Mouse (Mus musculus): ENCODE results near the gene Pcdh7. TPM values are rescaled to one million over a fixed set of nuclear protein-coding genes. Genes with fewer than 3 reads are reported as not detected.

The Pcdh7 gene
- polyA plus RNA-seq, 1 experiment from 2014 or later: 1.2 TPM

- no peak overlapping the region for H3K27ac ChIP-seq
- no peaks in the 10 kb centered on the region for H3K79me2 ChIP-seq (ENCODE audit: inconsistent target)
- H3K36me3 ChIP-seq (ENCODE audit: inconsistent target): no peaks in the 10 kb centered on the region
- no peak overlapping the region for H3K4me3 ChIP-seq (ENCODE audit: inconsistent target)
- WGBS (ENCODE audit: missing documents): 97% methylated on average over 3 of the region's 3 CpGs
Observed at GRCm38 (mm10) chr5:57803108-57803507, 85.3 kb downstream of the Pcdh7 start.

- WGBS (ENCODE audit: missing documents): 90% methylated on average over 5 of the region's 5 CpGs
- H3K79me2 ChIP-seq (ENCODE audit: inconsistent target): no peaks in the 10 kb centered on the region
- H3K4me3 ChIP-seq (ENCODE audit: inconsistent target): no peak overlapping the region
- no peaks in the 10 kb centered on the region for H3K36me3 ChIP-seq (ENCODE audit: inconsistent target)
- H3K27ac ChIP-seq: no peak overlapping the region
Observed at GRCm38 (mm10) chr5:57803890-57804289, 86.1 kb downstream of the Pcdh7 start.

GRCm38 (mm10) chr5:57807350-57807749, 89.6 kb downstream of the Pcdh7 start:
- no peaks in the 10 kb centered on the region for H3K79me2 ChIP-seq (ENCODE audit: inconsistent target)
- no peak overlapping the region for H3K4me3 ChIP-seq (ENCODE audit: inconsistent target)
- no peaks in the 10 kb centered on the region for H3K36me3 ChIP-seq (ENCODE audit: inconsistent target)
- H3K27ac ChIP-seq: no peak overlapping the region
- 29% methylated on average over 2 of the region's 2 CpGs for WGBS (ENCODE audit: missing documents)

GRCm38 (mm10) chr5:57810641-57811040, 92.9 kb downstream of the Pcdh7 start:
- H3K36me3 ChIP-seq (ENCODE audit: inconsistent target): no peaks in the 10 kb centered on the region
- no peaks in the 10 kb centered on the region for H3K79me2 ChIP-seq (ENCODE audit: inconsistent target)
- 94% methylated on average over 1 of the region's 1 CpGs for WGBS (ENCODE audit: missing documents)
- no peak overlapping the region for H3K27ac ChIP-seq
- no peak overlapping the region for H3K4me3 ChIP-seq (ENCODE audit: inconsistent target)

- Histone ChIP-seq H3K79me2 (ENCODE audit: inconsistent target) (no peaks in the 10 kb centered on the region), H3K27ac (no peak overlapping the region), H3K4me3 (ENCODE audit: inconsistent target) (no peak overlapping the region), H3K36me3 (ENCODE audit: inconsistent target) (no peaks in the 10 kb centered on the region)
- 51% methylated on average over 5 of the region's 5 CpGs for WGBS (ENCODE audit: missing documents)
Observed at GRCm38 (mm10) chr5:57815964-57816589, 98.3 kb downstream of the Pcdh7 start.

- Histone ChIP-seq H3K4me3 (ENCODE audit: inconsistent target) (no peak overlapping the region), H3K27ac (no peak overlapping the region), H3K36me3 (ENCODE audit: inconsistent target) (no peaks in the 10 kb centered on the region), H3K79me2 (ENCODE audit: inconsistent target) (no peaks in the 10 kb centered on the region)
- 95% methylated on average over 2 of the region's 2 CpGs for WGBS (ENCODE audit: missing documents)
Observed at GRCm38 (mm10) chr5:57819788-57820187, 102.0 kb downstream of the Pcdh7 start.

GRCm38 (mm10) chr5:57821099-57821498, 103.3 kb downstream of the Pcdh7 start:
- H3K79me2 ChIP-seq (ENCODE audit: inconsistent target): no peaks in the 10 kb centered on the region
- WGBS (ENCODE audit: missing documents): 97% methylated on average over 8 of the region's 8 CpGs
- H3K4me3 ChIP-seq (ENCODE audit: inconsistent target): no peak overlapping the region
- H3K36me3 ChIP-seq (ENCODE audit: inconsistent target): no peaks in the 10 kb centered on the region
- no peak overlapping the region for H3K27ac ChIP-seq

- no peak overlapping the region for H3K4me3 ChIP-seq (ENCODE audit: inconsistent target)
- H3K79me2 ChIP-seq (ENCODE audit: inconsistent target): no peaks in the 10 kb centered on the region
- WGBS (ENCODE audit: missing documents): 98% methylated on average over 3 of the region's 3 CpGs
- no peak overlapping the region for H3K27ac ChIP-seq
- H3K36me3 ChIP-seq (ENCODE audit: inconsistent target): no peaks in the 10 kb centered on the region
Observed at GRCm38 (mm10) chr5:57828437-57828836, 110.7 kb downstream of the Pcdh7 start.

- Histone ChIP-seq H3K4me3 (ENCODE audit: inconsistent target) (no peak overlapping the region), H3K27ac (no peak overlapping the region), H3K36me3 (ENCODE audit: inconsistent target) (no peaks in the 10 kb centered on the region), H3K79me2 (ENCODE audit: inconsistent target) (no peaks in the 10 kb centered on the region)
- 100% methylated on average over 2 of the region's 2 CpGs for WGBS (ENCODE audit: missing documents)
Observed at GRCm38 (mm10) chr5:57837150-57837549, 119.4 kb downstream of the Pcdh7 start.

- no peak overlapping the region for H3K27ac ChIP-seq
- H3K4me3 ChIP-seq (ENCODE audit: inconsistent target): no peak overlapping the region
- no peaks in the 10 kb centered on the region for H3K79me2 ChIP-seq (ENCODE audit: inconsistent target)
- no peaks in the 10 kb centered on the region for H3K36me3 ChIP-seq (ENCODE audit: inconsistent target)
- WGBS (ENCODE audit: missing documents): 73% methylated on average over 5 of the region's 5 CpGs
Observed at GRCm38 (mm10) chr5:57841357-57842119, 123.8 kb downstream of the Pcdh7 start.

GRCm38 (mm10) chr5:57847500-57847899, 129.7 kb downstream of the Pcdh7 start:
- Histone ChIP-seq H3K4me3 (ENCODE audit: inconsistent target) (no peak overlapping the region), H3K79me2 (ENCODE audit: inconsistent target) (no peaks in the 10 kb centered on the region), H3K36me3 (ENCODE audit: inconsistent target) (no peaks in the 10 kb centered on the region), H3K27ac (no peak overlapping the region)
- 79% methylated on average over 3 of the region's 3 CpGs for WGBS (ENCODE audit: missing documents)

- Histone ChIP-seq H3K27ac (no peak overlapping the region), H3K36me3 (ENCODE audit: inconsistent target) (no peaks in the 10 kb centered on the region), H3K4me3 (ENCODE audit: inconsistent target) (no peak overlapping the region), H3K79me2 (ENCODE audit: inconsistent target) (no peaks in the 10 kb centered on the region)
- WGBS (ENCODE audit: missing documents): 0% methylated on average over 2 of the region's 2 CpGs
Observed at GRCm38 (mm10) chr5:57850111-57850510, 132.3 kb downstream of the Pcdh7 start.

GRCm38 (mm10) chr5:57857316-57857715, 139.5 kb downstream of the Pcdh7 start:
- H3K4me3 ChIP-seq (ENCODE audit: inconsistent target): no peak overlapping the region
- no peaks in the 10 kb centered on the region for H3K79me2 ChIP-seq (ENCODE audit: inconsistent target)
- WGBS (ENCODE audit: missing documents): 13% methylated on average over 3 of the region's 3 CpGs
- H3K27ac ChIP-seq: no peak overlapping the region
- H3K36me3 ChIP-seq (ENCODE audit: inconsistent target): no peaks in the 10 kb centered on the region

- no peaks in the 10 kb centered on the region for H3K79me2 ChIP-seq (ENCODE audit: inconsistent target)
- H3K4me3 ChIP-seq (ENCODE audit: inconsistent target): no peak overlapping the region
- H3K27ac ChIP-seq: no peak overlapping the region
- H3K36me3 ChIP-seq (ENCODE audit: inconsistent target): no peaks in the 10 kb centered on the region
- 54% methylated on average over 3 of the region's 3 CpGs for WGBS (ENCODE audit: missing documents)
Observed at GRCm38 (mm10) chr5:57864254-57864653, 146.5 kb downstream of the Pcdh7 start.

GRCm38 (mm10) chr5:57865256-57865655, 147.5 kb downstream of the Pcdh7 start:
- Histone ChIP-seq H3K36me3 (ENCODE audit: inconsistent target) (no peaks in the 10 kb centered on the region), H3K27ac (no peak overlapping the region), H3K79me2 (ENCODE audit: inconsistent target) (no peaks in the 10 kb centered on the region), H3K4me3 (ENCODE audit: inconsistent target) (no peak overlapping the region)
- WGBS (ENCODE audit: missing documents): 88% methylated on average over 3 of the region's 3 CpGs
